ENCODE assay signal across 14 mouse cellular contexts in genomic region chr1:89403551-89404050, GRCm38 (mm10).
"Had no signal": no experiment of that assay in that cellular context is flagged by ENCODE, and none has a peak within 500 bp of the region (broad histone marks: within the 10 kb centered on the region; RNA-seq: fewer than 3 reads in every experiment).

No protein-coding gene starts in this region.

- H3K36me3 ChIP-seq: limb, embryonic 12.5 days; limb, embryonic 15.5 days; liver, embryonic 15.5 days had no signal

- H3K4me1 ChIP-seq: limb, embryonic 12.5 days; limb, embryonic 15.5 days; liver, embryonic 15.5 days had no signal

- H3K27ac ChIP-seq: kidney, postnatal 0 days; limb, embryonic 12.5 days; limb, embryonic 15.5 days; liver, embryonic 15.5 days had no signal

- H3K9ac ChIP-seq: limb, embryonic 12.5 days; limb, embryonic 15.5 days; liver, embryonic 15.5 days had no signal

- H3K4me2 ChIP-seq: limb, embryonic 12.5 days; limb, embryonic 15.5 days; liver, embryonic 11.5 days; liver, embryonic 15.5 days; midbrain, embryonic 11.5 days had no signal

- H3K27me3 ChIP-seq: limb, embryonic 12.5 days; limb, embryonic 15.5 days; liver, embryonic 15.5 days had no signal

- H3K9me3 ChIP-seq: limb, embryonic 12.5 days; limb, embryonic 15.5 days; liver, embryonic 15.5 days had no signal

- H3K4me3 ChIP-seq: limb, embryonic 12.5 days; limb, embryonic 15.5 days; liver, embryonic 15.5 days had no signal

- DNase-seq: kidney, postnatal 4 days; left cerebral cortex, postnatal 4 days; lung, adult 2 months; lung, postnatal 14 days; lung, postnatal 4 days; midbrain, embryonic 14.5 days; thymus, adult 18-20 months; thymus, postnatal 36 days had no signal
